Mouse (Mus musculus): ENCODE data around the gene Epha2.

Epha2 gene

DNA sequence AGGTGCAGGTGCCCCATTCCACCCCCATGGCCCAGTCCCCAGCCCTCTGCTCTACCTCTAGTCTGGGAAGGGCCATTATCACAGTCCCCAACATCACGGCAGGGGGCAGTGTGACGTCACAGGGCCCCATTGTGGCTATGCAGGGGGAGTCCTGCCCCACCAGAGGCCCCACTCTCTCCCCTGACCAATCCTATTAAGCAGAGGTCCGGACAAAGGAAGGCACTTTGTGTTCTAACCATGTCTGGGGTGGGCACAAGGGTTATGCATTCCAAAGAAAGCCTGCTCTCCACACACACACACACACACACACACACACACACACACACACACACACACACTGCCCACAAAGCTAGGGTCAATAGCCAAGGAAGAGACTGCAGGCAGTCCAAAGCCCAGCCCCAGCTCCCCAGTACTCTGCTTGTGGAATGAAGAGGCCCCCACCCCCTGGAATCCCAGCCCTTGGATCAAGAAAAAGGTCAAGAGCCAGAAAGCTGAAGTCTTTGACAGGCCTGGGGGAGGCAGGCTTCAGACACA is 34.3 kb downstream of the Epha2 start:
- DNase-seq = no peak

GRCm38 (mm10) chr4:141336196-141336595 is 35.2 kb downstream of the Epha2 start:
- no peak for DNase-seq

DNA sequence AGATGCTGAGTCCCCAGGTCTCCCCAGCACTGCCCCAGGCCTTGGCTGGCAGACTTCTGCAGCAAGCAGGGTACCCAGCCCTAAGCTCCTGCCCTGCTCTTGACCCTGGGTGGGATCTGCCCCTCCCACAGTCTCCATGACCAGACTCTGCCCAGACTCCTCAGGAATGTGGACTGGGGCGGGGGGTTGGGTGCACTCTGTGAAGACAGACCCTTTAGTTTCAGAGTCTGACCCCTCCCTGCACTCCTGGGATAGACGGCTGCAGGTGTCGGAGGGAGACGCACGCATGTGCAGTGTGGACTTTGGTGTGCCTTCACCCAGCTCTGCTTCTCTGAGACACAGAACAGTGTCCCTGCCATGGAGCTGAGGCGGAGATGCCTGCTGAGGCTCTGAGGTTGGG is 36.9 kb downstream of the Epha2 start:
- DNase-seq = no peak

DNA sequence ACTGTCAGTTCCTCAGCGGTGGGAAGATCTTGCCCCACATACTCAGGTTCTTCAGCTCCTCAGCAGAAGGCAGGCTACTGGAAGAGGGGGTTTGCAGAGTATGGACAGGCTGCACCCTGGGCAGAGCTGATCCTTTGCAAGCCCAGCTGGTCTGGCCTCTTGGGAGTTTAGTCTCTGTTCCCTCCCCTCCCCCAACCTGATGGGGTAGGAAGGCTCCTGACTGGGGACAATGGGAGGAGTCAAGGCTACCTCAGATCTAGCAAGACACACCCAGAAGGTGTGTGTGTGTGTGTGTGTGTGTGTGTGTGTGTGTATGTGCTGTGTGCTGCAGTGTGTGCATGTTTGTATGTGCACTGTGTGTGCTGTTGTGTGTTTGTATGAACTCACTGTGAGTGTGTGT is 37.8 kb downstream of the Epha2 start:
- DNase-seq = no peak

DNA sequence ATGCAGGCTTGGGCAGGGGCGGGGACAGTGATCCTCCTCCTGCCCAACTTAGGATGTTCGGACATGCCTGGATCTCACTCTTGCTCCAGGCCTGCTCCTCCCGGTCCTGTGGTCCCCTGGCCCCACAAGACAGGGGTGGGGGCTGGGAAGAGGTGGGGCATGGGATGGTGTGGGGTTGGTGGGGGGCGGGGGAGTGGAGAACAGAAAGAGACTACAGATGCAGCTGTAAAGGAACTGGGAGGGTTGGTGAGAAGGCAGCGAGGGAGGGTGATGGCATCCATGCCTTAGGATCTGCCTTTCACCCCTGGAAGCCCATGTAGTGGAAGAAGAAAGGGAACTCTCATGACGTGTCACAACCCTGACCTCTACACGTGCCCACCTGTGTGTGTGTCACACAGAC is 40.4 kb downstream of the Epha2 start:
- DNase-seq = no peak

DNA sequence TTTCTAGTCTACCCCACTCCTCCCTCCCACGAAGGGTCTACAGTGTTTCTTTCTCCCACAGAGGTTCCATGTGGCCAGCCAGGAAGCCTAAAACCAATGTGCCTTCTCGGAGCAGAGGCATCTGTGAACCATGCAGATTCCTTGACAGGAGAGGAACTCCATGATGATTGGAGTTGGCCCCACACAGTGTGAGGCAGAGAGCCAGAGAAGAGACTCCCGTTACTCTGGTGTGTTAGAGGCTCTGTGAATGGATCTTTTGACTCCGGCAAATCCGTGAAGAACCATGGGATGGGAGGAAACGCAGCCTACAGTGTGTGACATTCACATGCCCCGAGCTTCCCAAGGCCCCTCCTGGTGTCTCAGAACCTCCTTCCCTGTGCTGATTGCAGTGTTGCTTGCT is 42.5 kb downstream of the Epha2 start:
- no peak for DNase-seq

DNA sequence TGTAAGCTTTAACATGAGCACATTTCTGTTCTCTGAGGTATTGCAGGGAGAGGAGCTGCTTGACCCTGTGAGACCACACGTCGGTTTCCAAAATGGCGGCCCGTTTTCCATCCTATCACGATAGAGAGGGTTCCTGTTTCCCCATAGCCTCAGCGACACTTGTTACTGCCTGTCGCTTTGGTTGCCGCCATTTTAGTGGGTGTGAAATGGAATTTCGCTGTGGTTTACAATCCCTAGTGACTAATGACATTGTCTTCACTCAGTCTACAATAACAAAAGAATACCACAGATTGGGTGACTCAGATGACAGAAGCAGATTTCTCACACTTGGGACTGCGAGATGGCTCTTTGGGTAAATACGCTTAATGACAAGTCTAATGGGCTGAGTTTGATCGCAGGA is 44.2 kb downstream of the Epha2 start:
- DNase-seq = no peak

DNA sequence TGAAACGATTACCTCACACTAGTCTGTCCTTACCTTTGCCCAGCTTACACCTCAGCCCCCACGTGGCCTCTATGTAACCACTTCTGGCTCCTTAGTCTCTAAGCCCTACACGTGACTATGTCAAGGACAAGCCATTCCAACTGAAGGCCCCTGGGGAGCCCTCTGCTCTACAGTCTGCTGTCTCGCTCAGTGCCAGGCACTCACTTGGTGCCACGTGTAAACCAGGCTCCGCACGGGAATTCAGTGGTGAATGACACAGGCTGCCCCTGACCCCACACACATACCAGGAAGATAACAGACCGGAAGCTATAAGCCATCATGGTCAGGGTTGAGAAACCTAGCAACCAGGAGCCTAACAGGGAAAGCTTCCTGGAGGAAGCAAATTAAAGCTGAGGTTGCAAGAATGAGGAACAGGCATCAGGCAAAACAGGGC is 46.3 kb downstream of the Epha2 start:
- no peak for DNase-seq

DNA sequence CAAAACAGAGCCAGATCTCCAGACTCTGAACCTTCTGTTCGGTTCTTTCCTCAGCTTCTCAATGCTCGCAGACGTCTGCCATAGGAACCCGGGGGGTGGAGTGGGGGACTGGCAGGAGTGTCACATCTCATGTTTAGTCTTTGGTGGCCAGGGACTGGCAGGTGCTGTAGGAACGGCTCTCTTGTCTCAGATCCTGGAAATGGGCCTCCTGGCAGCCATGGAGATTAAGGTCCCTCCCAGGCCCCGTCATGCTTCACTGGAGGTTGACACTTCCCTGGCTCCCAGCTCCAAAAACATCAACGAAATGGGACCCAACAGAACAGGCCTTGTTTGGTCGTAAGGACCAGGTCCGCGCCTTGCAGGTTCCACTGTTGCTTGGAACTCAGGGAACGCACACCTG is 47.6 kb downstream of the Epha2 start:
- DNase-seq = no peak

DNA sequence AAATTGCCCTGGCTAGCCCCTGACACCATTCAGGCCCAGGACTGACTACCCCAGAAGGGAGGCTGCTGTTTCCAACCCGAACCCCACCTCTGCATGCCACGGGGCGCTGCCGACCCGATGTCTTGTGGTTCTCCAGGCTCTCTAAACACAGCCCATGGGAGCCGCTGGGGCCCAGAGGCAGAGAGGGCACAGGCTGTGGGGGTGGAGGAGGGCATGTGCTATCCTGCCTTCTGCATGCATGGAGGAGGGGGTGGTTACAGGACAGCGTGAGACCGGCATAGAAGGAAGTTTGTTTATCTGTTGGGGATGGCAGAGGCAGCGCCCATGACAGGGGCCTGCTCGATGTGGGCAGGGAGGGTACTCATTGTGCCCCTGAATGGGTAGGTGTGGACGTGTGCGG is 49.0 kb downstream of the Epha2 start:
- DNase-seq = no peak

- no peak for DNase-seq
These were observed 50.9 kb downstream of the Epha2 start for GRCm38 (mm10) chr4:141351972-141352371.

- no peak for DNase-seq
These were observed 51.9 kb downstream of the Epha2 start for GRCm38 (mm10) chr4:141352986-141353385.

DNA sequence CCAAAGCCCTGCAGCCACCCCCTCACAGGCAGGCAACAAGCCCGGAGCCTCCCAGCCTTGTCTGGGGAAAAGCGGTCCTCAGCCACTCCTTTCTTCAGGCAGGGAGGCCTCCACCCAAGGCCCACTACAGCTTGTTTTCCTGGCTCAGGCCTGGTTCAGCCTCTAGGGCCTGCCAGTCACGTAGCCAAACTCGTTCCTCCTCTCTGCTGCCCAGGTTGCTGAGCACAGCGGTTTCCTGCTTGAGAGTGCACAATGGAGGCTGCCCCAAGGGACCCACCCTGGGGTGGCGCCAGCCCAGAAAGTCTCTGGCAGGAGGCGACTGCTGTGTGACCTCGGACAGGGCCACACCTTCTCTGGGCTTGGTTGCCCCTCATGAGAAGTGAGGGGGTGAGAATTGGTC is 52.8 kb downstream of the Epha2 start:
- DNase-seq = no peak

- no peak for DNase-seq
These were observed 56.8 kb downstream of the Epha2 start for GRCm38 (mm10) chr4:141357811-141358210.

DNA sequence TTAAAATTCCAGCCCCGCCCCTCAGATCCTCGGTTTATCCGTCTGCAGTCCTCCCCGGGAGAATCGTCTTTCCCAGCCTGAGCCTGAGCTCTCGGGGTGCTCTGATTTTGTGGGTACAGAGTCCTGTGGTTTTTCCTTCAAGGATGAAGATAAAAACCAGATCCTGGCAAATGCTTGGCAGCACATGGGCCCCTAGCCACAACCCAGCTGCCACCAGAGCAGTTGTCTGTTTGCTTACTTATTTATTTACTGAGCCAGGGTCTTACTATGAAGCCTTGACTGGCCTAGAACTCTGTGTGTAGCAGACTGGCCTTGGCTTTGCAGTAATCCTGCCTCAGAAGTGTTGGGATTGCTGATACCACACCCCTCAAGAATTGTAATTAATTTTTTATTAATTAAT is 58.2 kb downstream of the Epha2 start:
- no peak for DNase-seq

GRCm38 (mm10) chr4:141360846-141361245 is 59.8 kb downstream of the Epha2 start:
- no peak for DNase-seq

GRCm38 (mm10) chr4:141362937-141363548 is 62.0 kb downstream of the Epha2 start:
- DNase-seq = peak; percentile 72

DNA sequence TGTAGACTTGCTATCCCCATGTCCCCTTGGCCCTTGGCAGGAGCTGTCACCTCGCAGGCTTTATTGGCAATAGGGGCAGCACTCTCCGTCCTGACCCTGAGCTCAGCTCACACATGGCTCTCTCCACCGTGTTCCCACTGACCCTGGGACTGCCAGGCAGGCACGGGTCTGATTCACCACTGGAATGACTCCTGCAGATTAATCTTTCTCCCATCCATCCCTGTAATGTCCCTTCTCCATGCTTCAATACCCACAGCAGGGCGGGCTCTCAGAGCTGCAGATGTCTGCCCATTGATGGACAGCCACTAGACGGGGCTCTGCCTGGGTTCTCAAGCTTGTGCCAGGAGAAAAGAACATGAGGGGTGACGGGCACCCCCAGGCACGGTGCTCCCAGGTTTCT is 64.1 kb downstream of the Epha2 start:
- DNase-seq = no peak

DNA sequence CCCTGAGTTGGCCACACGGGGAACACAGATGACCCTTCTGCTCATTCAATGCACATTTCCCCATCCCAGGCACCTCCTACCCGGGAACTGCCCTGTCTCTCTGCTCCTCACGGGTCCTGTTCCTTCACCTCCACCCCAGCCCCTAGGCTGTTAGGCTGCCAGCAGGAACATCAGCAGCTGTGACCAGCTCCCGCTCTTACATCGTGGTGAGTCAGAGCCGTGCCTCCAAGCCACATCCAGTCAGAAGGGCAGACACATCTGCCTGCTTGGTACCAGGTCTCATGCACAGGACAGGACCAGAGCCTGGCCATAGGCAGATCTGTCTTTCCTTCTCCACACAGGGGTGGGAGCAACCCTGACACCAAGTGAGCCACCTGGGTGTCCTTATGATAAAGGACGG is 64.8 kb downstream of the Epha2 start:
- no peak for DNase-seq

DNA sequence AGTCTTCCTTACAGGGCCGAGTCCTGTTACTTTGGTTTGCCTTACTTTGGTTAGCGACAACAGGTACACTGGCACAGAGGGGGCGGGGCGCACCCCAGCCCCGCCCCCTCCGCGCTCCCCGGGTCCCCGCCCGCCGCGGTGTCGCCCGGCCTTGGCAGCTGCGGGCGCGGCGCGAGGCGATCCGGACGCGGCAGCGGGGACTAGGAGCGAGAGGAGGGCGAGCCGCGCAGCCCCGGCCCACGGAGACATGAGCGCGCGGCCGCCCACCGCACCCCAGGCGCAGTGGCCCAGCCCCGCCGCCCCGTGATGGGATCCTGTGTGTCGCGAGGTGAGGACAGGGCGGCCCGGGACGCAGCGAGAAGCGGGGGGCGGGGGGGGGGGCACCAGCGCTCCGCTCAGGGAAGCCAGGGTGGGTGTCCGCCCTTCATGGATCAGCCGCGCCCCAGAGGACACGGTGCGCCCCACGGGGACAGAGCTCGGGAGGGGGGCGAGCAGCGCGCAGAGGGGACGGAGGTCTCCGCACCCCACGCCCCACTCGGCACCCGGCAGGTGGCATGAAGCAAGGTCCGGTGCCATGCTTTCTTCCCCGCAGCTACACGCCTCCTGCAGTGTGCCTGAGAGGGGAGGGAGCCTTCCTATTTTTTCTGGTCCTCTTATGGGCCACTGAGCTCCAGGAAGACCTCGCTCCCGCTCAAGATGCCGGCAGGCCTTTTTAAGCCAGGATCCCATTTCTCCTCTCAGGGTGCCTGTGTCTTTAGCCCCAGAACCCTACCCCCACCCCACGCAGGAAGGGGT is 67.2 kb downstream of the Epha2 start, which contains the start of gene Fam131c:
TSS of gene Fam131c (plus strand) at position 224 of the 795 bp plus-strand sequence.
- DNase-seq = no peak

DNA sequence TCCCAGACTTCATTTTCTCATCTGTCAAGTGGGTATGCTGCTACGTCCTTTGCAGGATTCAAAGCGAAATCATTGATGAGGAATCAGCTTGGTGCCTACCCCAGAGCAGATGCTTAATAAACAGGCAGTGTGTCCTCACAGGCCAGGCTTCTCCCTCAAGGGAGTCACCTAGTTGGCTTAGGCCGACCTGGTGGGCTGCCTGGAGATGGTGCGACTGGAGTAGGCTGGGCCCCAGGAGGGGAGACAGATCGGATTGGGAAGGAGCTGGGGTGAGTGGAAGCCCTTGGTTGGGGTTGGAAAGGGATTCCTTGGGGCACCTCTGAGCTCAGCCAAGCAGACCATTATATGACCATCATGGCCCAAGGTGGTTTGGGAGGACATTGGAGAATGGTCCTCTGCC is 71.4 kb downstream of the Epha2 start:
- DNase-seq = no peak

Measured in cerebellum, adult 8-10 months (tissue).